Mouse (Mus musculus) cerebellum, postnatal 36 days (tissue): ENCODE results near the gene Cerk.
"Not testable (repeated sequence)": the region's sequence is repeated elsewhere in the genome, so short reads cannot be mapped to it uniquely, and the experiment has no call there.

Experiments used
- DNase-seq, 2 experiments: peaks; one replicate each; pipeline ENCODE4 v3.0.0; 2021 to 2022; ENCODE audit warnings: mixed read lengths in 2 of 2

Gene Cerk

DNA sequence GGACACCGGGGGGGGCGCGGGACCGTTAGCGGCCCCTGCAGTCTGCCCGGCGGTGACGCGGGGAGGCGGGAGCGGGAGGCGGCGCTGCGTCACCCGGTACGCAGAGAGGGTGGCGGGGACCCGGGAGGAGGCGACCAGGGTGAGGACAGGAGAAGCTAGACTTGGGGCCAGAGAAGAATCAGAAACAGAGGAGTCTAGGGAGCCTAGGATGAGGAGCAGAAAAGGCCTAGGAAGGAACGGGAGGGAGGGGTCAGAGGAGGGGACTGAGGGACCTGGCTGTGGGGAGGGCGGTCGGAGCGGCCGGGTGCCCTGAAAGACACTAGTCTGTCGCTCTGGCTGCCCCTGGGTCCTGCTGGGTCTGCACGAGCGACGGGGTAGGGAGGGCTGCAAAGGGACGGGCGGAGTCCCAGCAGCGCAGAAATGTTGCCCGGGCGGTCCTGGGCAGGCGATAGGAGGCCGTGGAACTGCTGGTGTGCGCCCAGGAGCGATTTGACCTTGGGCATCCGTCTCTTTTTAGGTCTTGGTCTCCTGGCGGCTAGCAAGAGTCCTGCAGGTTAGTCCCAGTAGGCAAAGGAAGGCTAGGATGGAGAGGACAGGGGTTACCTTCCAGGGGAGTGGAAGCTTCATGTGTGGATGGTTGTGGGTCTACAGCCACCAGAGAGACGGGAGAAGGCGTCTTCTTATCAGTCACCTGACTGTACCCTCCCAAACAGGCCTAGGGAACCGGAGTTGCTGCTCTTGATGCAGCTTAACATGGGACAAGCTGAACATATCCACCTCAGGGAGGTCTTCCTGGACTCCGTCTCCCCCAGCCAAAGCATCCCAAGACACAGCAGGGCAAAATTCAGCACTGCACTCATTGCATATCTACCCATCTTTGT is at the start of gene Cerk:
Cerk (minus strand) TSS at position 453 of the 881 bp plus-strand sequence.
- DNase-seq, result peak; percentile 81 to 86

DNA sequence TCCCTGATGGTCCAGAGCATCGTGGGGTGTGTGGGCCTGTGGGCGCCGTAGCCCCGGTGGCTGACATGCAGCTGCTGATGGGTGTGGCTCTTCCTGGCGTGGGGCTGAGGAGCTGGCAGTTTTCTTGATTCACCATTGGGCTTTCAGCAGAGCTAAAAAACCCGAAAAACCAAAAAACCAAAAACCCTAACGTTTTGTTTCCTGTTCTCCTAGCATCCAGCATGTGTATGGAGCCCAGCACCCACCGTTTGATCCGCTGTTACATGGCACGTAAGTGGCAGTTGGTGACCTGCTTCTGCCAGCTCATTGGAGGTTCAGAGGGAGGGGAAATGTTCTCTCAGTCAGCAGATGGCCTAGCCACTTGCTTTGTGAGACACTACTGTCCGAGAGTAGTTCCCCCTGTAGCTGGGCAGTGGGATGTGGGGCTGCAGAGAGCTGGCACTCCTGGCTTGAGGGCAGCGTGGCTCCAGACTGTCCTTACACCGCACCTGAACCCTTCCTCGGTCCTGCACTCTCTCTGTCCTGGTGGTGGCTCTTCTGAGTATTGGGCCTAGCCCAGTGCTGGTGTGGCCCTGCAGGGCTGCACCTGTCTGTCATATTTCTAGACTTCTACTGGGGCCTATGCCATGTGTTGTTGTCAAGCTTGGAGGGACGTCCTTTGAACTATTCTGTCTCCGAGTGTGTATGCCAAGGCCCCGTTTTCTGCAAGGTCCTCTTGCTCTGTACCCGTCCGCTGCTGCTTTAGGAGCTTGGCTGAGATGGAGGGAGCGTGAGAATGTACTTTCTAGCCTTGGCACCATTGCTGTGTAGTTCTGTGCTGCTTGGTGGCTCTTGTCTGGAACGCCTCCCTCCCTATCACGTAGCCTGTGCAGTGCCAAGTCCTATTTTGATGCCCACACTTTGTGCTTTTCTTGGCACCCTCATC is 48.8 kb upstream of the Cerk start:
- peak; percentile 42 to 62 for DNase-seq

DNA sequence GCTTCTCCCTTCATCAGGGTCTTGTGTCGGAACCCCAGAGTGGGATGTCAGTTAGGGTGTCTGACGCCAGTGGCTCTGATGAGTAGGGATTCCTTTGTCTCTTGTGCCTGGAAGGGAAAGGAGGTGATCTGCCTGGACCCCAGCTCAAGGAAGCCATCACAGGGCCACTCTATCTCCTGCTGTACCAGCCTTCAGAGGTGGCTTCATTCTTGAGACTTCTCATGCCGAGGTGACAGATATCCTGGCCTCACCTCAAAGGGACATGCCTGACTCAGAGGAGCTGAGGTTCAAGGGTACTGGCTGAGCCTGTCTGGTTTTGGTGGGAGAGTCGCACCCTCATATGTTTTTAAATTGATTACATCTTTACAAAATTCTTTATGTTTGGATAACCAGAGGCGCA is 48.1 kb upstream of the Cerk start:
- peak in 1 of 2 experiments; percentile 22 for DNase-seq

DNA sequence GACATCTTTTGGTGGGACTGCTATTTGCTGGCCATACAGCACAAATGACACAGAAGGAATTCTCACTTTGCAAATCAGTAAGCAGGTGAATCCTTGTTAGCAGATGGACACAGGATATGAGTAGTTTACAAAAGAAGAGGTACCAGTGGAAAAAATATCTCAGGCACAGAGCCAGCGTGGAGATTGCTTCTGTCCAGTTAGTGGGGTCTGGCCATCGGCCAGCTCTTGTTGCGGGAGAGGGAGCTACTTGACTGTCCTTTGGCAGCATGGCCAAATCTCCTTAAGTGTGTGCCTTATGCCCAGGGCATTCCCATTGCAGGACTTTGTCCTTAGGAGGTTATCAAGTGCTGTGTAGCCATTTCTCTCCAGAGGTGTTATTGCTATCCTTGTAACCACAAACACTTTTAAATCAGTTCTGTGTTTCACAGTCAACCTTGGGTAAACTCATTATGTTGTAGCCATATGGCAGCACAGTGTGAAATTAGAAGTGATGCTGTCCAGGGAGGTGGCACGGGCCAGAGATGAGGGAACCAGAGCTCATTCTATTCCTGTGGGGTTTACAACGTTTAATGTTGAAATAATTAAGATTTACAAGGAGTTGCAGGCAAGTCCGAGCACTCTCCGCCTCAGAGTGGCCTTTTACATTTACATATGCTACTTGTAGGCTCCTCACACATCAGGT is 46.0 kb upstream of the Cerk start:
- DNase-seq, result peak; percentile 95 to 98

DNA sequence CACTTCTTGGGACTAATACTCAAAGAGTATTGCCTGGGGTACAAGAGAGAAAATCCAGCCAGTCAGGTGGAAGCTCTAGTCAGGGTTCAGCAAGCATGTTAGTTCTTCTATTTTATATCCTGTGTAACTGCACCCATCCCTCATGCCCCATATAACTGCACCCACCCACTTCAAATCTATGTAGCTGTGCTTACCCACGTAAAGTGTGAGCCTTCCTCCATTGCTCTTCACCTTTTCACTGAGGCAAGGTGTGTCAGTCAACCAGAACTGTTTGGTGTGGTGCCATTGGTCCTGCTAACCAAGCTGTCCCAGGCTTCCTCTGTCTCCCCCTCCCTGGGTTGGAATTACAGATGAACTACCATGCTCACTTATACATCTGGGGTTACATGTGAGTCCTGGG is 45.2 kb upstream of the Cerk start:
- no peak for DNase-seq

DNA sequence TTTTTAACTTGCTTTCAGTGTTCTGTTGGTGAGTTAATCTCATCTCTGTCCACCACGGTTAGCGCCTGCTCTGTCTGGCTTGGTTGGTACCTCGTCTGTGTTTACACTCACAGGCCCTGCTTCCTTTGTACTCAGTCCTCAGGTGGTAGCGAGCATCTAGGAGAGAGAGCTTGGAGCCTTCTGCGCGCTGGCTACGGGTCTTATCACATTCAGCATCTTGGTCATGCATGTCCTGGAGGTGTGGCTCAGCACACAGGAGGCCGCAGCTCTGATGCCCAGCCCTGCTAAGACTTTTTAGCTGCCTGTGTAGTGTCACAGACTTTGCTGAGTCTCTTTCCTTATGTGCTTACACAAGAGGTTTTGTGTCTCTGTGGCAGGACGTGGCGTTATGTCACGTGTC is 43.7 kb upstream of the Cerk start:
- peak in 1 of 2 experiments; percentile 23 for DNase-seq

DNA sequence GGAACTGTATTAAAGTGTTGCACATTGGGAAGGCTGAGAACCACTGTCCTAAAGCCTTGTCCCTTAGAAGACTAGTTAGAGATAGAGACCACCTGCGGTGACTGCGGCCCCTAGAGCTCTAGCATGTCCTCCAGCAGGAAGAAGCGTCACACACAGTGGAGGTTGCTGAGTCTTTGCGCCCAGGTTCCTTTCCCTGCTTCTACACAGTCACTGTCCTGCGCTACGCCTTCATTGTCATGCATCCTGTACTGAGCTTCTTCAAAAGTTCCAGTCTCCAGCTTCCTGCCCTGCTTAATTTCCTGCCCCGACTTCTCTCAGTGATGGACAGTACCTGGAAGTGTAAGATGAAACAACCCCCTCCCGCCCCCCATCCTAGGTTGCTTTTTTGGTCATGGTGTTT is 43.1 kb upstream of the Cerk start:
- DNase-seq, result no peak

GRCm38 (mm10) chr15:86228186-86228585 is 42.2 kb upstream of the Cerk start:
- peak; percentile 60 to 71 for DNase-seq

DNA sequence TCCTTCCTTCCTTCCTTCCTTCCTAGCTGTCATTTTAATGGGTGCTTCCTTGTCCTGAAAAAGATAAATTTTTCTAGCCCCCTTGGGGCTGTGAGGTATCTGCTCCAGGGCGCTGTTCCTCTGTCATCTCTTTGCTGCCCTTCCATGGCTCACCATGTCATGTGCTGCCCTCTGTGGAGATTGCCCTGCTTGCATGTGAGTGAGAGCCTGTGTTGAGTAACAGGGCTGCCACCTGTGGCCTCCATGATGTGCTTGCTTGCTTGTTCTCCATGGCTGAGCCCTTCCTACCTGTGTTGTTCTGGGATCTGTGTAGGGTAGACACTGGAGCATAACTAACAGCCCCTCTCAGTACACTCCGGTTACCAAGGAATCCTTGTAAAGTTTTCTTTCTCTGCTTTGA is 41.0 kb upstream of the Cerk start:
- no peak for DNase-seq

- DNase-seq, result no peak
These were observed 40.3 kb upstream of the Cerk start for GRCm38 (mm10) chr15:86226221-86226620.

DNA sequence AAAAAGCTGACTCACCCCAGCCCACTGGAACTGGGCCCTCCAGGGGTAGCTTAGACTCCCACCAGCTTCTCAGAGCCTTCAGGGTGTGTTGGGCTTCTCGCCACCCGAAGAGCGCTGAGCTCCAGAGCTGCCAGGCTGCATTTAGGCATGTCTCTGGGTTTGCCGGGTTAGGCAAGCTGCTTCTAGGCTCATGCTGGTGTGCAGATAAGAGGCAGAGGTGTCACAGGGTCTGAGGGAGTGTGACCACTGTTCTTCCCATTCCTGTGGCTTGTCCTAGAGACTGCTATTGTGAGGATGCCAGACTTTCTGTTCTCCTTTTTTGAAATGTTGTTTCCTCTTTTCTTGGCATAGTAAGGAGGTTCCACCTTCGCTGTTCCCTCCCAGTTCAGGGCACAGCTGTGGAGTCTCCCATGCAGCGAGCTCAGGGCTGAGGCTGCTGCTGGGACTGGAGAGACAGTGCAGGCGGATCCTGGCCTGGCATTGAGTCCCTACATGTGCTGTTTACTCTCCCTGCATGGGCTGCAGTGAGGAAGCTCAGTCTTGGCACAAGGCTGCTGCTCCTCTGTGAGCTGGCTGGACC is 39.1 kb upstream of the Cerk start:
- DNase-seq, result peak in 1 of 2 experiments; percentile 46

GRCm38 (mm10) chr15:86221901-86222300 is 36.0 kb upstream of the Cerk start:
- DNase-seq, result not testable (repeated sequence)

DNA sequence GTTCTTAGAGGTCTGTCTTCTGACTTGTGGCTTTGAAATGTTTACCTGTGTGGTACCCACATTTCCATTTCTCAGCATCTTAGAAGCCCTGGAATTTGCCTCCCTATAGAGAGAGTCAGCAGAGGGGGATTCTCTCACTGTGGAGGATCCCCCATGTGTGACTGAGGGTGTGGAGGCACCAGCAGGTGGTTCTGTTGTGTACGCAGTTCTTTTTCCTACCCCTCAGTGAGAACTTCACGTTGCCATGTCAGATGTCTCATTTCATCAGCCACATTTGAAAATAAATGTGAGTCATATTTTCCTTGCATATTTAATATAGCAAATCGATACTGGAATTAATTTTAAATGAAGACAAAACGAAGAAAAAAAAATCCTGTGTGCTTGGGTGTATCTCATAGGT is 35.4 kb upstream of the Cerk start:
- no peak for DNase-seq

DNA sequence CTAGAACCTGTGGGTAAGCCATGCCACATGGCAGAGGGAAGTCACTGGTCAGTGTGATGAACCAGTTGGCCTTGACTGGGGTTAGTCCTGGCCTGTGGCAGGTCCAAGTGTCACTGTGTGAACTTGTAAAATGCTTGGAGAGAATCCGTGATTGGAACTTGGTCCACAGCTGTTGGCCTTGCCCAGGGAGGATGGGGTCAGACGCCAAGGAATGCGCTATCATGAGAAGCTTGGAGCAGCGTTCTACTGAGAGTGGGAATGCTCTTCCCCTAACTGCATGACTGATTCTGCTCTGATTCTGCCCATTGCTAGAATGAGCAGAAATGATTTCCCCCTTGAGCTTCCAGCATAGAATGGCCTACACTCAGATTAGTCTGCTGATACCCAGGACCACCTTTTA is 34.8 kb upstream of the Cerk start:
- no peak for DNase-seq

GRCm38 (mm10) chr15:86220229-86220630 is 34.3 kb upstream of the Cerk start:
- no peak for DNase-seq

- no peak for DNase-seq
These were observed 33.7 kb upstream of the Cerk start for GRCm38 (mm10) chr15:86219534-86220228.

DNA sequence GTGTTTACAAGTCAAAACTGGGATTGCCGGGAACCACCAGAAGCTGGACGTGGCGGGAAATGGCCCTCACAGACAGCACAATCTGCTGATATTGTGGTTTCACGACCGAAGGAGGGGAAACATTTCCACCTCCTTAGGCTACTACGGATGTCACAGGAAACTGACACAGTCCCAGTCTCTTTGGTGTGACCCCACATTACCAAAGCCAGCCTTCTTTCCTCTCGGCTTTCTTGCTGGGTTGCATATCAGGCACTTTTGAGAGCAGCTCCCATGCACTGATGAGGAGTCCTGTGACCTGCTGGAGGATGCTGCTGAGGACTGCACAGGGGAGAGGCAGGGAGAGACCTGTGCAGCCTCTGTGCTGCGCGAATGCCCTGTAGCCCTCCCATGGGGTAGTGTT is 30.7 kb upstream of the Cerk start:
- DNase-seq, result not testable (repeated sequence)

DNA sequence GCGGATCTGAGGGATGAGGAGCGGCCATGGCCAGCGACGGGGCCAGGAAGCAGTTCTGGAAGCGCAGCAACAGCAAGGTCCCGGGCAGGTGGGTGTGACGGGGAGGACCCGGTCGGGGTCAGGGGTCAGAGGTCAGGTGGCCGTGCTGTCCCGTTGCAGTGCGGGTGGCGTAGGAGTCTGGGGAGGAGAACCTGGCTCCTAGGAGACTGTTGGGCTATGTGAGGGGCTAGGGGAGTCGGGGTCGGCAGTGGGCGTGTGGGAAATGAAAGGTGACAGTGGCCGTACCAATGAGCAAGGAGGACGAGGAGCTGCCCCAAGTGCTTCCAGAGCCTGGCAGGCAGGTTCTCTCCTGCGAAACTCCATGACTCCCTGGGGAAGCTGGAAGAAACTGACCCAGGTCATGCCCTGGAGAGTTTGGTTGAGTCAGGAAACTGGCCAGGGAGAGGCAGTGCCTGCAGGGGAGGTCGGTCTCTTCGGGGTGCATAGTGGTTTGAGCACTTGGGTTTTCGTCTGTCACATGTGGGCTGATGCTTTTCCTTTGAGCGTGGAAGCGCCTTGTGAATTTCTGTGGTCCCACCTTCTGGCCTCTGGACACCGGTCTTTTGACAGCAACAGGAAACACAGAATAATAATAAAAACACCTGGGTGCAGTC is 28.7 kb upstream of the Cerk start:
- no peak for DNase-seq

DNA sequence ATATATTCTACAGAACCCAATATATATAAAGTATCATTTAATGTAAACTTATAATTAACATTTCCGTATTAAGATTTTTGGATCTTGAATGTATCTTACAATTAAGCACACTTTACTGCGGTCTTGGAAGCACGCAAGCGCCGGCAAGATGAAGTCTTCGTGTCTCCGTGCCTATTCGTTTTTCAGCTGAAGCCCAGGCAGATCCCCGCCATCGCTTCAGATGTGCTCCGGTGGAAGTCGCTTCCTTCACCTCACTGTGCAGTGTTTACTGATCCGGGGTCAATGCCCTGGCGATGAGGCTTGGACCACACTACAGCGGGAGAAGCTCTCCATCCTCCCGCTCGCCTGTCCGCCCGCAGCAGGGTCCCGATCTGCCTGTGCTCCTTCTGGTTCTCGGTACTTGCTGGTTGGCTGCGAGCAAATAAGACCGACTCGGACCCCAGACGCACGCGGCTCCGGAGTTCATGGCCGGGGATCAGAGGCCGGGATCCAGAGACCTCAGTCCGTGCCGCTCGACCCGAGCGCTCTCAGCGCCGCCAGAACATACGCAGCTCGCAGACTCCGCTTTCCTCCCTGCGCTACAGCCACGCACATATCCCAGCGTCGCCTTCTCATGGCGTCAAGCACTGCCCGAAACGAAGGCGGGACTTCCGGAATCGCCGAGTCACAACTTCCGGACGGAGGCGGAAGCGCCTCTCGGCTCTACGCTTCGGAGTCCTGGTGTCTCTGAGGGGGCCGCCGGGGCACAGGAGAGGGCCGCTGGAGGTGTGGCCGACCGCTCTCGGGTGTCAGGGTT is 28.0 kb upstream of the Cerk start, which contains the start of gene Tbc1d22a:
Tbc1d22a (plus strand) TSS at position 707 of the 796 bp plus-strand sequence.
- DNase-seq, result peak; percentile 93

DNA sequence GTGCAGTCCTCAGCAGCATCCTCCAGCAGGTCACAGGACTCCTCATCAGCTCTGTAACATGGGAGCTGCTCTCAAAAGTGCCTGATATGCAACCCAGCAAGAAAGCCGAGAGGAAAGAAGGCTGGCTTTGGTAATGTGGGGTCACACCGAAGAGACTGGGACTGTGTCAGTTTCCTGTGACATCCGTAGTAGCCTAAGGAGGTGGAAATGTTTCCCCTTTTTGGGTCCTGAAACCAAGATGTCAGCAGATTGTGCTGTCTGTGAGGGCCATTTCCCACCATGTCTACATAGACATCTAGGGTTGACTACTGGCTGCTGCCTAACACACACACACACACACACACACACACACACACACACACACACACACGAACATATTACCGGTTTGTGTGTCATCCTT is 26.3 kb upstream of the Cerk start:
- DNase-seq, result not testable (repeated sequence)
